Mouse (Mus musculus): ENCODE data around the gene Nprl3. TPM values are rescaled to one million over a fixed set of nuclear protein-coding genes. Genes with fewer than 3 reads are reported as not detected.
"Not testable (repeated sequence)": the region's sequence is repeated elsewhere in the genome, so short reads cannot be mapped to it uniquely, and the experiment has no call there.

Gene Nprl3
- polyA plus RNA-seq (2012; rRNA removed), result 75.7 and 85.2 TPM in 2 replicates

GRCm38 (mm10) chr11:32267188-32267884 is at the start of gene Nprl3:
Gene Nprl3 (minus strand): TSS chr11:32267707.
- DNase-seq (ENCODE audit: extremely low spot score in 1 of 2, low spot score in 1 of 2), result peak; percentile 89 to 96

GRCm38 (mm10) chr11:32316009-32316408 is 48.5 kb upstream of the Nprl3 start:
- DNase-seq (ENCODE audit: extremely low spot score in 1 of 2, low spot score in 1 of 2), result no peak

GRCm38 (mm10) chr11:32309928-32310327 is 42.4 kb upstream of the Nprl3 start:
- no peak for DNase-seq (ENCODE audit: extremely low spot score in 1 of 2, low spot score in 1 of 2)

- DNase-seq (ENCODE audit: extremely low spot score in 1 of 2, low spot score in 1 of 2), result no peak
These were observed 41.9 kb upstream of the Nprl3 start for GRCm38 (mm10) chr11:32309446-32309845.

GRCm38 (mm10) chr11:32307006-32307405 is 39.5 kb upstream of the Nprl3 start:
- DNase-seq (ENCODE audit: extremely low spot score in 1 of 2, low spot score in 1 of 2), result no peak

GRCm38 (mm10) chr11:32303455-32303854 is 35.9 kb upstream of the Nprl3 start:
- DNase-seq (ENCODE audit: extremely low spot score in 1 of 2, low spot score in 1 of 2), result no peak

GRCm38 (mm10) chr11:32302824-32303419 is 35.4 kb upstream of the Nprl3 start:
- DNase-seq (ENCODE audit: extremely low spot score in 1 of 2, low spot score in 1 of 2), result peak; percentile 37 to 60

GRCm38 (mm10) chr11:32301506-32301905 is 34.0 kb upstream of the Nprl3 start:
- no peak for DNase-seq (ENCODE audit: extremely low spot score in 1 of 2, low spot score in 1 of 2)

- DNase-seq (ENCODE audit: extremely low spot score in 1 of 2, low spot score in 1 of 2), result no peak
These were observed 33.1 kb upstream of the Nprl3 start for GRCm38 (mm10) chr11:32300279-32301267.

- peak in 1 of 2 experiments; percentile 74 for DNase-seq (ENCODE audit: extremely low spot score in 1 of 2, low spot score in 1 of 2)
These were observed 32.4 kb upstream of the Nprl3 start, which contains the start of gene Hbq1a for GRCm38 (mm10) chr11:32299865-32300264. Gene Hbq1a (plus strand): TSS chr11:32300069.

GRCm38 (mm10) chr11:32298532-32298918 is 31.0 kb upstream of the Nprl3 start:
- no peak for DNase-seq (ENCODE audit: extremely low spot score in 1 of 2, low spot score in 1 of 2)

- DNase-seq (ENCODE audit: extremely low spot score in 1 of 2, low spot score in 1 of 2), result no peak
These were observed 30.5 kb upstream of the Nprl3 start for GRCm38 (mm10) chr11:32297866-32298531.

- not testable (repeated sequence) for DNase-seq (ENCODE audit: extremely low spot score in 1 of 2, low spot score in 1 of 2)
These were observed 29.9 kb upstream of the Nprl3 start for GRCm38 (mm10) chr11:32297417-32297816.

- DNase-seq (ENCODE audit: extremely low spot score in 1 of 2, low spot score in 1 of 2), result not testable (repeated sequence)
These were observed 28.7 kb upstream of the Nprl3 start, which contains the start of gene Hba-a2 for GRCm38 (mm10) chr11:32296203-32296602. Gene Hba-a2 (plus strand): TSS chr11:32296489.

GRCm38 (mm10) chr11:32293479-32293878 is 26.0 kb upstream of the Nprl3 start:
- not testable (repeated sequence) for DNase-seq (ENCODE audit: extremely low spot score in 1 of 2, low spot score in 1 of 2)

- DNase-seq (ENCODE audit: extremely low spot score in 1 of 2, low spot score in 1 of 2), result not testable (repeated sequence)
These were observed 25.3 kb upstream of the Nprl3 start for GRCm38 (mm10) chr11:32292819-32293218.

- DNase-seq (ENCODE audit: extremely low spot score in 1 of 2, low spot score in 1 of 2), result no peak
These were observed 20.0 kb upstream of the Nprl3 start for GRCm38 (mm10) chr11:32287493-32287825.

- DNase-seq (ENCODE audit: extremely low spot score in 1 of 2, low spot score in 1 of 2), result peak; percentile 52 to 86
These were observed 19.4 kb upstream of the Nprl3 start, which contains the start of gene Hbq1b for GRCm38 (mm10) chr11:32286695-32287492. Gene Hbq1b (plus strand): TSS chr11:32286965.

GRCm38 (mm10) chr11:32285887-32286286 is 18.4 kb upstream of the Nprl3 start:
- not testable (repeated sequence) for DNase-seq (ENCODE audit: extremely low spot score in 1 of 2, low spot score in 1 of 2)
